Mouse (Mus musculus) c-Kit-positive CD71-positive TER-119-positive erythroid progenitor cells, embryonic 14.5 days (primary cell): ENCODE data around the gene Abhd14b.
"Not testable (repeated sequence)": the region's sequence is repeated elsewhere in the genome, so short reads cannot be mapped to it uniquely, and the experiment has no call there.

ENCODE experiments used
- DNase-seq: peaks from one replicate; pipeline ENCODE4 v3.0.0-alpha.2; 2013; ENCODE audit warnings: low spot score

Abhd14b gene

DNA sequence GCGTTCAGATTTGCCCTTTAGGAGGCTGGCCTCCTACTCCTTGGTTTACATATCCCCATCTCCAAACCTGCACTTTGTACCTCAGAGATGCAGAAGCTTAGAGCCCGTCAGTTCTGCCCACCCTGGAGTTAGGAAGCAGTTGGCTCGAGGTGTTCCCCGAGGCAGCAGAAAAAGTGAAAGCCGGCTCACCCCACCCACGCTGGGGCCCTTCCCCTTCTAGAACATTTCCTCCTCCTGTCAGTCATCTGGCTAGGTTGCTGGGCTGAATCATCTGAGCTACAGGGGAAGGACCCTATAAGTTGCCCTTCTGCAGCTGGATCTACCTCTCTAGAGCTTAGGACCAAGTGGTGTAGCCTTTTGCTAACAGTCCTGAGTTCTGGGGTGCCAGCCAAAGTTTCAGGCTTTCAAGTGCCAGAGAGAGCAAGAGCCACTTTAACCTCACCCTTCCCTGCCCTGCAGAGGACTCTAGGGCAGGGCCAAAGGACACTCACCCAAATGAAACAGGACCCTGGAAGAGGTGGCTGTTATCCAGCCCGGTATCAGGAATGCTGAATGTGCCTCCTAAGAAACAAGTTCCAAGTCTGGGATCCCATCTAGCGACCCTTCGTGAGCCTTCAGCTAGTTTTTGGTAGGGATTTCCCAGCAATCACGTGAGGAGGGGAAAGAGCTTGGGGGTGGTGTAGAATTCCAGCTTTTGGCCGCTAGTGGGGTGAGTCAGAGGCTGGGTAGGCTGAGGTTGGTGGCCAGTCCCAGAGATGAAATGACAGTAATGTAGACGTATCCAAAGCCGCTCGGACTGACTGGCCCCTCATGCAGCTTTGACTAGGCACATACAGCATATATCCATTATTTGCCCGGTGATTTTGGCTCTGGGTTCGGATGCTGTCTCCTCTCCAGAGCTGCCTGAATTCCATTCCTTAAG, 29.0 kb downstream of the Abhd14b start:
- no peak for DNase-seq

DNA sequence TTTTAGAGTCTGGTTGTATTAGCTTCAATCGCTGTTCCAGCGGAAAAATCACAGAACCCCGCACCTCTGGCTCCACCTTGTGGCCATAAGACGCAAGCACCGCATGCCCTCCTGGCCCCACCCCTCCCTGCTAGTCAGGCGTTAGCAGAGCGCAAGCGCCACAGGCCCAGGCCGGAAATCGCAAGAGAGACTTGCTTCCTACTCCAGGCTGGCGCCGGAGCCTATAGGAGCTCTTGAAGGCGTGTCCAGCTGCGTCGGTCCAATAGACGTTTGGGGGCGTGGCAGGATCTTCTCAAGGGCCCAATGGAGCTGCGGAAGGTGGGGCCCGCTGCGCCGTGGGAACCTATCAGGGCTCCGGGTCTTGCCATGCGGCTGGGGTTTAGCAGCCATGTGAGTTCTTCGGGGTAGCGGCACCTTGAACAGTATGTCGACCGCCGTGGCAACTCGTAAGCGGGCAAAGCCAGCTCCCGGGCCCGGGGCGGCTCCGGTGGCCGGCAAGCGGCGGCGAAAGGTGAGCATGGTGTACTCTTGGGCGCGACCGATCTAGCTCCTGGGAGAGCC, 29.7 kb downstream of the Abhd14b start, which contains the start of gene Parp3:
Gene Parp3 (minus strand): TSS at position 26 of the 561 bp plus-strand sequence.
- DNase-seq: peak; percentile 99

- no peak for DNase-seq
These were observed 30.4 kb downstream of the Abhd14b start for GRCm38 (mm10) chr9:106477649-106478048.

DNA sequence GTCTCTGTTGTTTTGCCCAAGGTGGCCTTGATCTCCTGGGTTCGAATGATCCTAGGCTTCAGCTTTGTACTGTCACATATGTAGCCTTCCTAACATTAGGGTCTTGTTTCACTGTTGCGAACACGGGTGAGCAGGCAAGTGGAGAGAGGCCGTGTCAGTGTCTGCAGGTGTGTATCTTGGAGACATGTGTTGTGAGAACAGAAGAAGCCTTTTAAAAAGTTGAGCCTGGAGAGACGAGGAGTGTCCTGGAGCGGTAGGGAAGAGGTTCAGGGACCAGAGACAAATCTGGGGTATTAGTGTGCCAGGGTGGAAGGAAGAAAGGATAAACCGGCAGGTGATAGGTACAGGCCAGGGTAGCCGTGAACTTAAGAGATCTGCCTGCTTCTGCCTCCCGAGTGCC, 30.8 kb downstream of the Abhd14b start:
- no peak for DNase-seq

GRCm38 (mm10) chr9:106480541-106480940, 33.3 kb downstream of the Abhd14b start:
- no peak for DNase-seq

DNA sequence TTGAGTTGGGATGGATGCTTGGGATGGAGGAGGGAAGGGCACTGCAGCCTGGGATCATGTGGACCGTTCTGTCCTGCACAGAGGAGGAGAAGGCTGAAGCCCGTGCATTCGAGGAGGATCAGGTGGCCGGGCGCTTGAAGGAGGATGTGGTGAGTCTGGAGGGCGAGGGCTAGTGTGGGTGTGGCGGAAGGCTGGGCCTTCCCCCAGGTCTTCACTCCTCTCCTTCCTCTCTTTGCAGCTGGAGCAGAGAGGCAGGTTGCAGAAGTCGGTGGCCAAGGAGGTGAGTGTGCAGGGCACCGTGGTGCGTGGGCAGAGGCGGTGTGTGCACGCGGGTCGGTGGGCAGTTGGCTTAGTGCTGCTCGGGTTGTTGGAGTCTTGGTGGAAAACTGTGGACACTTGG, 33.8 kb downstream of the Abhd14b start:
- DNase-seq: no peak

DNA sequence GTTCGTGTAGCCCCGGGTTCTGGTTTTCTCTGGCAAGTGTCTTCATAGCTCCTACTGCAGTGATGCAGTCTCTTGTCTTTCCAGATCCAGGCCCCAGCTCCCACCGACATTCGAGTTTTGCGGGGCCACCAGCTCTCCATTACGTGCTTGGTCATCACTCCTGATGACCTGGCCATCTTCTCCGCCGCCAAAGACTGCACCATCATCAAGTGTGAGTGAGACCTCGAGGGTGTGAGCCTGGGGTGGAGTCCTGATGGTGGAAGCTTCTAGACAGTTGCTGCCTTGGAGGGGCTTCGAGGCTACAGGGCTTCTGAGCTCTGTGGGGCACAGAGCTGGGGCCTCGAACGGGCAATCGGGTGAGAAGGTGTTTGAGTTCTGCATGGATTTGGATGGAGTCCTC, 34.4 kb downstream of the Abhd14b start:
- DNase-seq: no peak

GRCm38 (mm10) chr9:106482578-106483115, 35.4 kb downstream of the Abhd14b start:
- DNase-seq: no peak

DNA sequence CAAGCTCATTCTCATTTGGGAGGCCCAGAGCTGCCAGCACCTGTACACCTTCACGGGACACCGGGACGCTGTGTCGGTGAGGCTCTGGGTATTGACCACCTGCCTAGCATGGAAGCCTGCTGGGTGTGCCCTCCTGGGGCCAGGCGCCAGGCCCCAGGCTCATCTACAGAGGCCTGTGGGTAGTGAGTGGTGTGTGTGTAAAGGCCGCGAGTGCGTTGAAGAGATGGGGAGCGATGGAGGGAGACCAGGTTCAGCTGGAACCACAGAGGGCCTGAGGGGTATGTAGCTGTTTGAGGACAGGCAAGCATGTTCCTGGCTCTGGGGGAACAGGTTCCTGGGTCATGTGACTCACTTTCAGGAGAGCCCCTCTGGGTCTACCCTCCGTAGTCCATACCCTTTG, 35.9 kb downstream of the Abhd14b start:
- DNase-seq: no peak

- DNase-seq: no peak
These were observed 36.3 kb downstream of the Abhd14b start for GRCm38 (mm10) chr9:106483606-106484005.

GRCm38 (mm10) chr9:106485076-106485475, 37.8 kb downstream of the Abhd14b start:
- DNase-seq: no peak

GRCm38 (mm10) chr9:106487602-106488001, 40.3 kb downstream of the Abhd14b start:
- not testable (repeated sequence) for DNase-seq

- no peak for DNase-seq
These were observed 52.4 kb downstream of the Abhd14b start, which contains the start of gene Iqcf1 for GRCm38 (mm10) chr9:106499667-106500066. Gene Iqcf1 (plus strand): TSS chr9:106499967.

- DNase-seq: no peak
These were observed 54.6 kb downstream of the Abhd14b start for GRCm38 (mm10) chr9:106501846-106502245.
